Mouse (Mus musculus): ENCODE measurements at regions not wholly inside any gene's neighbourhood (a gene's known extent, or its start where the extent isn't known, plus 50 kb on each side); places are given as distances from the start of the nearest gene placed in this dataset.

DNA sequence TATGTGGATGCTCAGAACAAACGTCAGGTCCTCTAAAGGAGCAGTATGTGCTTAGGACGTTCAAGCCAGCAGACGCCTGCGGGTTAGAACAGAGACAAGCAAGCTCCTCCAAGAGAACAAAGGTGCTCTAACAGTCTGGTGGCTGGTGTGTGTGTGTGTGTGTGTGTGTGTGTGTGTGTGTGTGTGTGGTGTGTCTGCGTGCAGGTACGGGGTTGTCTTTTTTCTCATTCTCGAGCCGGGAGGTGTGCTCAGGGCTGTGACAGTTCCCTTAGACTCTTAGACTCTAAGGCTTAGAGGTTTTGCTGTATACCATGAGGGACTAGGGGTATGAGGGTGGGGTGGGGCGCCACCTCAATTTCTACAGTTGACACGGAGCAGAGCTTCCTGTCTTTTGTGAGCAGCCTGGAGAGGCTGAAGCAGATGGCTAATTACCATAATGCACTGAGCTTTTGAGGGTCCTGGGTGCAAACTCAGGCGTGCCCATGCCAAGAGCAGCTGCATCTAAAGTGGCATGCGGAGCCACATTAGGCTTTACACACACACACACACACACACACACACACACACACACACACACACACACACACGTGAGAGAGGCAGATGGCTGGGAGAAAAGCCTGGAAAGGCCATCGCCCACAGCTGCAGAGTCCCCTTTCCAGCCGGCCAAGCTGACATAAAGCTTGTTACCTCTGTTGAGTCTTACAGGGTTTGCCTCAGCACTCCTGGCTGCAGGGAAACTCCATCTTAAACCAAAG, 124.1 kb upstream of the Foxn2 start:
- no peak for DNase-seq

DNA sequence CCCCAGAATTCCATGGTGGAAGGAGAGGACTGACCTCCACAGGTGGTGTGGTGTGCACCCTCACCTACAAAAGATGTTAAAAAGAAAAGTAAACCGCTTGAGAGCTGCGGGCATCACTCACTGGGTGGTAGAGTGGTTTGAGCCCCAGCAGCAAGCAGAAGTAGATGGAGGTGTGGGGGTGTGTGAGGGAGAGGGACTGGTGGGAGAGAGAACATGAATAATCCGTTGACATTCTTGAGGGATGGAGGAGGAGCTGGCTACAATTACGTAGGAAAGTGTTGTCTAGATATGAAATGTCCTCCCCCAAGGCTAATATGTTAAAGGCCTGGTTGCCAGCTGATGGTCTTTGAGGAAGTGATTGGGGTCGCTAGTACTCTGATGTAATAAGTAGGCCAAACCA, 123.2 kb upstream of the Foxn2 start:
- DNase-seq, result no peak

DNA sequence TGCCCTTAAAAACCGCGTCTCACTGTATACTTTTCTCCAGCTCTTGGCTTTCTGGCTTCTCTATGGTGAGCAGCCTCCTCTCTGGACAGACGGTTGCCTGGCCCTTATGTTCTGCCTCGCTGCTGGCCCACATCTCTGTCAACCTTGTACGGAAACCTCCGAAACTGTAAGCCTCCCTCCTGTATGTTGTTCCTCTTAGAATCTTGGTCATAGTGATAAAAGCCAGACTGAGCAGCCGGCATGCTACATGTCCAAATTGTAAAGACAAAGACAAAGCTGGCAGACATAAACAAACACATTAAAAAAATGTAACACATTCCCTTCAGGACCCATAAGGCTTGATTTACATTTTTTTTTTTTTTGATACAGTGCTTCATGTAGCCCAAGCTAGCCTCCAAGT, 122.7 kb upstream of the Foxn2 start:
- no peak for DNase-seq

DNA sequence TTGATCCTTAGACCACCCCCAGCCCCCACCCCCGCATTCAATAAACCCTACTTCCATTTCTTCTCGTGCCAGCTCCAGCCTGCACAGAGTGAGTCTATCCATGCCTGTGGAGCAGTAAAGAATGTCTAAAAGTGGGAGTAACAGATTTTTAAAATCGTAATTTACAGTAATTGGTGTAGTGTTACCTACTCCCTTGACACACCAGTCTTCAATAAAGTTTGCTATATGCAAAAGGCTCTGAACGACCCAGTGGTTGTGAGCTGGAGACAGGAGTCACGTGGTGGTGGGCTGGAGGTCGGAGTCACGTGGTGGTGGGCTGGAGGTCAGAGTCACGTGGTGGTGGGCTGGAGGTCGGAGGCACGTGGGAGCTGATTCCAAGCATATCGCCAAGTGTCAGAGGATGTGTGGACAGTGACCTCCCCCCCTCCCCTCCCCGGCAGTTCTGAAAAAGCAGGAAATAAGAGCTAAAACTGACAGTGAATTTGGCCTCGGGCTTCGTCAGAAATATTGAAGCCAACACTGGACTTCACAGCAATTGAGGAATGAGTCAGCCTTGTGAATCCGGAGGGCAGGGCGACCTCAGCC, 122.2 kb upstream of the Foxn2 start:
- no peak for DNase-seq

DNA sequence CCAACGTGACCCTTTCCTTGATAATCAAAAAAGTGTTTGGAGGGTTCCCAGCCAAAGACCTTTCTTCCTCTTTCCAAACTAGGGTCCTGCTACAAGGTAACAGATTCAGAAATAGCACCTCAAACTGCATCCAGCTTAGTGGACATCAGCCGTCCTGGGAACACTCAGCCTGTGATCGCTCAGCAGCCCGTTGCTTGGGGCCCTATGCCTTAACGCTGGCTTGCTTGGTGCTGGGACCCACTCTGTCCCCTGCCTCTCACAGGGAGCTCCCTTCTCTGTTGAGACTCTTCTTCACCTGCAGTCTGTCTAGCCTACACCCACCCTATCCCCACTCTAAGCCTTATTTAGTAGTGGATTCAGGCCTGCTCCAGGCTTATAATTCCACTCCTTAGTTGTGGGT, 121.6 kb upstream of the Foxn2 start:
- no peak for DNase-seq

DNA sequence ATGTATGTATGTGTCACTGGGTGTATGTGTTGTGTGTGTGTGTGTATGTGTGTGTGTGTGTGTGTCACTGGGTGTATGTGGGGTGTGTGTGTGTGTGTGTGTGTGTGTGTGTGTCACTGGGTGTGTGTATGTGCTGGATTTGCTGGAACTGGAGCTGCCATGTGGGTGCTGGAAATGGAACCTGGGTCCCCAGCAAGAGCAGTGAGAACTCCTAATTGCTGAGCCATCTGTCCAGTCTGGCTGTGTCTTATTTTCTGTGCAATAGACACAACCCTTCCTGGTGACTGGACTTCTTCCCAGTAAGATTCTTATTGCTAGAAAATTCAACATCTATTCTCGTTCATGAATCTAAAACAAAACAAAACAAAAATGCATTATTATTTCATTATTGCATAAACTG, 119.8 kb upstream of the Foxn2 start:
- DNase-seq, result no peak

DNA sequence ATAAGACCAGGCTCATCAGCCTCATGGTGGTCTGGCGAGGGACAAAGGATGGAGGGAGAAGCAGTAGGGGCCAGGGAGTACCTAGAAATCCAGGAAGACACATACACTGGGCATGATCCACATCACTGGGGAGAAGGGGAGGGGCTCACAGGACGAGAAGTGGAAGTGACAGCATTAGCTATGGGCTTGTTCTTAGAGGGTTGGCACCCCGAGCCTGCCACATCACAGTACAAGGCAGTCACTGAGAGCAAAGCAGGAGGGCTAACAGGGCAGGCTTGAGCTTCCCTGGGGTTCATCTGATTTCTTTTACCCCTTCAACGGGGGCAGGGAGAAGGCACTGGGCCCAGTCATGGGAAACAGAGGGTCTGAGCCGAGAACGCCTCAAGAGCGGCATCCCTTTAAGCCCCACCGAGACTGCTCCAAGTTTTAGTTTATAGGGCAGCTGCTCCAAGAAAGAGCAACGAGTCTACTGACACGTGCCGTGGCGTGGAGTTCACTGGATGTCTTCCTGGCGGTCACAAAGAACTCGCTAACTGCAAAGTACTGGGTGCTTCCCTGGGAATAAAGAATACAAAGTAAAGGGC, 115.1 kb upstream of the Foxn2 start:
- no peak for DNase-seq

DNA sequence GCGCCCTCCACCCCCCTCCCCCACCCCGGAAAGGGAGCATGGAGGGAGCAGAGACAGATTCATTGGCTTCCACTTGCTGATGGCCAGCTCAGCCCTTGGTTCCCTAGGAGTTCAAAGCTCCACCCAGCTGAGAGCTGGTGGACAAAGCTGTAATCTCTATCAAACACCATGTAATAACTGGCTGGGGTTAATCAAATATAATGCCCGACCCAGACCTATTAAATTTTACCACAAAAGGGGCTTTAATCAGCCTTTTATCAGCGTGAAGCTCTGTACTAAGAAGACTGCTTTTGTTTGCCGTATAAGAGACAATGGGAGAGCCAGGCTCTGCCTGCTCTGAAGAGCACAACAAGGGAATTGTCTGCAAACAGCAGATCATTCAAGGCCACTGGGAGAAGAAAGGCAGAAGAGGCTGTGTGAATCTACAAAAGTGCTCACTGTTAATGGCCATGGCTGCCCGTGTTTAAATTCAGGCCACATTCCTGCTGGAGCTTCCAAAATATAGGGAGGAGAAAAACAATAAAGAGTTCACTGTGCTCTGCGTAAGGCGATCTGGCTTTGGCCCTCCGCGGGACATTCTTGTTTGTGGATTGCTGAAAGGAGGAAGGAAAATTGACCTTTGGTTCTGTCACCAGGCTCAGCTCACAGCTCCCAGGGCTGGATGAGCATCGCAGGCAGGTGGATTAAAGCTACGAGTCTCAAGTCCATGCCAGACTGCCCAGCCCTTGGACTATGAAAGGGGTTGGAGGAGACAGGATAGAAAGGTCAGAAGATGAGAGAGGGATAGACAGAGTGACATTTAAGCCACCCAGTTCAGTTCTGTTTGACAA, 114.4 kb upstream of the Foxn2 start:
- DNase-seq, result peak; percentile 74

DNA sequence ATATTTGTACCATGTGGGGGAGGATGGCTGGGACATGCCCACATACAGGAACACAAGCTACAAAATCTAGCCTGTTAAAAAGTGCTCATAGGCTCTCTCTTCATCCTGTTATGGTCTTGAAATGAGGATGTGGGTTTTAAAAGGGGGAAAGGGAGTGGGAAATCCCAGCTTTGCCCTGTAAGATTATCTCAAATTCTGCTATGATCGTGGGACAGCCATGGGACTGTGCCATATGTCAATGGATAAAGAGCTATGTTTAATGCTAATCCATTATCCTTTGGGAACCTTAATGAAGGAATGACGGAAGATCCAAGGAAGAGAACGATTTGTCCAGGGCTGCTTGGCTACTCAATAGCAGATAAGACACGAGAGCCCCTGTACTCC, 113.8 kb upstream of the Foxn2 start:
- DNase-seq, result no peak

DNA sequence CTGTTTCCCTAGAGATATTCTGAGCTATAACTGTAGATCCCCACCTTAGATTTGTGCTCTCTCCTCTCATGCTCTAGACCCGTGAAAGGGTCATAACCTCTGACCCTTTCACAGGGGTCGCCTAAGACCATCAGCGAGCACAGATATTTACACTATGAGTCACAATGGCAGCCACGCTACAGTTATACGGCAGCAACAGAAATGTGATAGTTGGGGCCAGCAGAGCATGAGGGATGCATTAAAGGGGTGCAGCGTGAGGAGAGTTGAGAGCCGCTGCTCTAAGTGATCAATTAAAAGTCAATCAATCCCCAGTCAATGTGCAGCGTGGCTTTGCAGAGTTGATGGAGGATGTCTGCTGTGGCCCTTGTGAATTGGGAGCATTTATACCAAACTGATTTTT, 112.7 kb upstream of the Foxn2 start:
- peak; percentile 36 for DNase-seq

DNA sequence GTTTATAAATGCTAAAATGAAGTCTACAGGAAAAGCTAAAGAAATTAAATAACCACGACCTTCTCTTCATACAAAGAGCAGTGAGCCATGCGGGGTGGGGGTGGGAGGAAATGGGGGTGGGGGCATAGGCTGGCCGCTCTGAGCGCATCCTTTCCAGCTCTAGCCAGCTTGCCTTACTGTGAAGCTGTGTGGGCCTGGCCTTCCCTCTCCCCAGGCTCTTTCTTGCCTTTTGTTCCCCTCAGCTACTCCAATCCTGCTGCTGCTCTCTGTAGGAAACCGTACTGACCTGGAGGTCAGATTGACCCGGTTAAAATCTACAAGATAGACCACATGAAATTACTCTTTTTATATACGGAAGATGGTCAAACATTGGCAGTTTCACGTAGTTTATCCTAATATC, 111.7 kb upstream of the Foxn2 start:
- peak; percentile 40 for DNase-seq

DNA sequence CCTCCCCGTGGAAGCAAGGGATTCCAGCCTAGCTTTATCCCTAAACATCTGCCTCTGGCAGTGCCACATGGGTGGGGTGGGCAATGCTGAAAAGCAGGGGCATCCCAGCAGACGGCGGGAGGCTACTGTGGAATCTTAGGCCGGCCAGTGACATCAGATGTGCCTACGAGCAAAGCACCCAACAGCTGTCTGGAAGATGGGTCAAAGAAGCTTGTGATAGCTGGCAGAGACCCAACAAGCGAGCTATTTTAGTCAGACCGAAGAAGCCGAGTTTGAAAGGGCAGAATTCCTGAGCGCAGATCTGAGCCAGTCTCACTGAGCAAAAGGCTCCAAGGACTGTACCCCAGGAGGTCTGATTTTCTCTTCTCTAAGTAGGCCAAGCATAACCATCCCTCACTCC, 110.8 kb upstream of the Foxn2 start:
- no peak for DNase-seq

DNA sequence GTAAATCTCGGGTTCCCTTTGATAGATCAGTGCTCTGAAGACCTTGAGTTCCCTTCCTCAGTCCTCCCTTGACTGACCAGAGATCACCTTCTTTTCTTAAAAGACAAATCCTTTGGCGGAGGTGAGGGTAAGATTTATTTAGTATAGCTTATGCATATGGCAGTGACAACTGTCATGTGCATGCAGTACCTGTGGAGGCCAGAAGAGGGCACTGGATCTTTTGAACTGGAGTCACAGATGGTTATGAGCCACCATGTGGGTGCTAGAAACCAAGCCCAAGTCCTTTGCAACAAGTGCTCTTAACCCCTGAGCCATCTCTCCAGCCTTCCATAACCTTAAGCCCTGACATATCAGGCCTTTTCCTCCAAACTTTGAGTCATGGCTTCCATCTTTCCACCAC, 110.4 kb upstream of the Foxn2 start:
- no peak for DNase-seq

DNA sequence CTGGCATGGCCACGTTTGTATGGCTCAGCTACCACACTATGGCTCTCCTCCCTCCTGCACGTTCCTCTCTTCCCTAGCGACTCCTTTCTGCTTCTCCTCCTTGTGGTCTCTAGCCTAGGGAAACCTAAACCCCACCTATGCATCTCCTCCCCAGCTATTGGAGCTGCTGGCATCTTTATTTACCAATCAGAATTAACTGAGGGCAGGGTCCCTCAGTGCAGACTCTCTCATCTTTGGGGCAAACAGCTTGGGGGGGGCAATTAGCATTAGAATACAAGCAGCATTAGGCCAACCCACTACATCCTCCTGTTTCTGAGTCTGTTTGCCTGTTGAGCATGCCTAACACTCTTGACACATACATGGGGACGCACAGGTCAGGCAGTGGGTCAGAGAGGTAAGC, 106.7 kb upstream of the Foxn2 start:
- no peak for DNase-seq

DNA sequence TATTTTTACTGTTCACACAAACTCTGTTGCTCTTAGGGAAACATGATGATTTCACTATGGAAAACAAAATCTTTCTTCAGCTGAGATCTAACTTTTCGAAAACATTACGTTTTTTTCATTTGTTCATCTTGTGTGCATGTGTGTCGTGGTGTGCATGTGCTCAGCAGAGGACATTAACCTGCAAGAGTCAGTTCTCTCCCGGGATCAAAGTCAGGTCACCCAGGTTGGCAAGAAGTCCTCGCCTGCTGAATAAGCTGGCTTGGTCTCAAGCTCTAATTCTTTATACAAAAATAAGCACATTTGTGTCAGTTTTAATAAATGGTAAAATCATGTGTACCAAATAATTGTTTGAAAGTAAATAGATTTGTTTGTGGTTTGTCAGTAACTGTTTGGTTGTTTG, 105.2 kb upstream of the Foxn2 start:
- DNase-seq, result no peak

DNA sequence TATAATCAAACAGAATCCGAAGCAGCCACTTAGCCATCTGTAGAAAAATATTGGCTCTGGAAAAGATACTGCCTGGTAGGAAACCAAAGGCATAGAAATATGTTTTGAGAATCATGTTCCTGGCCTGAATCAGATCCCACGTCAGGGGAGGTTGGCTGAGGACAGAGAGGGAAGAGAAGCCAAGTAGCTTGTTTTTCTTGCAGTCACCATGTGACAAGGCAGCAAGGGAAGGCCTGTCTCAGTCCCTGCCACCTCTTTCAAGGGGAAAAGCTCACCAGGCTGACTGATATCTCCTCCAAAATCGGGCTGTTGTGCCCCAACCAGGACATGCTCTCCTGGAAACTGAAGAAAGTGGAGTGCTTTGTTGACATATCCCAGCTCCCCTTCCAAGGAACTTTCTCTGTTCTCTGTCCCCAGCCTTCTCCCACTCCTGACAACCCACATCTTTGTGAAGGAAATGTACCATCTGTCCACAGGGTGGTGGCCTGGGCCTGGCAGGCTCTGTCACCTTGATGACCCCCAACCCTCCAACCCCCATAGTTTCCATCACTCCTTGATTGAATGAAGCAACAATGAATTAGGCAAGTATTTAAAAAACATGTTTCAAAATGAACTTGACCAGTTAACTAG, 104.3 kb upstream of the Foxn2 start:
- DNase-seq, result no peak

DNA sequence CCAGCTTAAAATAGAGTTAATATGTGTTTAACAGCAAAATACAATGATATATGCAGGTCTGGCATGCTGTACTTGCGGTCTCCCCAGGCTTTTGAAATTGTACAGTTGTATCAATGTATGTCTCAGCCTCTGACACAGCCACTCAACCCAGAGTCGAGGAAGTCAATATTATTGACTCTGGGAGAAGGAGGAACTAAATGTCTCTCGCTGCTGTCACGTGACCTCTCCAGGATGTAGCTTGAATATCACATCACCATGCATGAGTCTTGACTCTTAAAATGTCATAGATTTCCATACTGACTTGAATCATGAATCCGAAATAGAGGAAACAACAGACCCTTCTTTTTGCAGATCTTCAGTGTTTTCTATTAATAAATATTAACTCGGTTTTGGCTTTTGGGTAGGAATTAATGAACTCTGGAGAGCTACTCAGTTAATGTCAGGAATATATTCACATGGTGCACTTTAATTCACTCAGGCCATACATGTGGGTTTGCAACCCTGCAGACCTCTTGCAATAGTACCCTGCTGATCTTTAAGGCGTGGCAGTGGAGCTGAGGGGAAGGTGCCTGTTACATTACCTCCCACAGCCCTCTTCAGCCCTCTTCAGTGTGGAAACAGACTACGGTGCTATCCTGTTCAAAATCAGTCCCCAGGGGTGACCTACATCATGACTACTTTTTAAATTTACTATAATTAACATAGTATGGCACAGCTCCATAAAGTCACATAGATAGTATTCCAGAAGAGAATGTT, 102.7 kb upstream of the Foxn2 start:
- DNase-seq, result no peak

DNA sequence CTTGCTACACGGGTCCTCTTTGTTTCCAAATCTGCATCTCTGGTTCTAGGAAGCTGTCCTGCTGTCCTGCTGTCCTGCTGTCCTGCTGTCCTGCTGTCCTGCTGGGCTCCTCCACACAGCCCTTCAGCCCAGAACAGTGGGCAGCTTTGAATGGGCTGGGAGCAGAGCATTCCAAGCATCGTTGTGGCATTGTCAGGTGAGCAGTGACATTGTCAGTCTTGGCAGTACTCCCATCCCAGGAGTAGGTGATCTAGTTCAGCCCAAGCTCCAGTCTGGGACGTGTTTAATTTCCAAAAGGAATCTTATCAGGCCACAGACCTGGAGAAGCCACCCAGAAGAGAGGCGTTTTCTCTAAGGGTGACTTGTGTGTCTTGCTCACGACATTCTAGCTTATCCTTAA, 99.4 kb upstream of the Foxn2 start:
- no peak for DNase-seq

DNA sequence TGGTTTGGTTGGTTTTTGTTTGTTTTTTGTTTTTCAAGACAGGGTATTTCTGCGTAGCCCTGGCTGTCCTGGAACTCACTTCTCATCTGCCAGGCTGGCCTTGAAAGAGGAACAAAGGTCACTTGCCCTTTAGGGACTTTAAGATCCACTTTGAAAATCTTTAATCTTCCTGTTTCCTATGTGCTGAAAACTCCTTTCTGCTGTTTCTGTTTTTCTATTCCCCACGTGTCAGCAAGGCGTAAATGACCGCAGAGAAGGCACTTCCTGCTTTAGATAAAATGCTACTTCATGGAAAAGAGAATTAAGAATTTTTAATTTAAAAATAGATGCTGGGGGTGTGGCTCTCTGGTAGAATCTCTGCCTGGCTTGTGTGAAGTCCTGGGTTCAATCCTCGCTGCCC, 98.9 kb upstream of the Foxn2 start:
- no peak for DNase-seq

DNA sequence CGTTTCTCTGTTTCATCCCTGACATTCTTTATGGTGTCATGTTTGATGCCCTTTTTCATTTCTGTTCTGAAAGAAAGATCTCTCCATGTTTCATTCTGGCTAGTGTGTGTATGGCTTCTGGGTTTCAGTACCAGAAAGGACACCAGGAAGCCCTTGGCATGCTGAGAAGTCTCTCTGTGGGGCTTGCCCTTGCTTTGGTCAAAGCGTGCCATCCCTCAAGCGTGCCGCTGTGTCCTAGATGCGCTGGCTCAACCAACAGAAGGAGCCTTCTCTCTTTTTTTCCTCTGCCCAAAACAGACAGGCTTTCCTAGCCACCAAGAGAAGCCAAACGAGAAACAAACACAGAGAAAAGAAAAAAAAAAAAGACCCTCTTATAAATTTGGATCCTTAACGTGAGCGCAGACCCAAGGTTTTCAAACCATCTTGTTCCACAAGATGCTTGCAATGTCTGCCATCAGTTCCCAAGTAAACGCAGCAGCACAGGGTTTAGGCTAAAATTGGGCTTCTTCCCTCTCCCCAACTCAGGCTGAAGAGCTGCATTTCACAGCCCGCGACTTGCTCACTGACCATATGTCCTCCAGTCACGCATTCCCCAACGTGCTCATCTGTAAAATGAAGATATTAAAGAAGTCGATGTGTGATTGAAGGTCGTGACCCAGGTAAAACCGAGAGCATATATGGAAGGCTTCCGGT, 97.3 kb upstream of the Foxn2 start:
- no peak for DNase-seq

DNA sequence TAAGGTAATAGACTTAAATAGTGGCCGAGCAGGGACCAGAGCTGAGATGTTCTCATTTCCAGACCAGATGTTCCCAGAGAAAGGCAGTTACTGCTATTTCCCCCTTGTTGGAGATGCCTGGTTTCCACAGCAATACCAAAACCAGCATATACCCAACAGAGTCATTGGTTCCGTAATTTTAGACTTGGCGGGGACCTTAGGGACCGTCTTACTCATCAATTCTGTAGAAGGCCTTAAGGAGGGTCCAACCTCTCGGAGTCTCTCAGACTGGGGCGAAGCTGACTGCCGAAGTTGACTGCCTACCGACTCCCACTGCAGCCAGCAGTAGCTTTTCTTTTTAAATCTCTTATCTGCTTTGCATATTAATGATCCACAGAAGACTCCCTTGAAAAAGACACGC, 95.1 kb upstream of the Foxn2 start:
- DNase-seq, result no peak

DNA sequence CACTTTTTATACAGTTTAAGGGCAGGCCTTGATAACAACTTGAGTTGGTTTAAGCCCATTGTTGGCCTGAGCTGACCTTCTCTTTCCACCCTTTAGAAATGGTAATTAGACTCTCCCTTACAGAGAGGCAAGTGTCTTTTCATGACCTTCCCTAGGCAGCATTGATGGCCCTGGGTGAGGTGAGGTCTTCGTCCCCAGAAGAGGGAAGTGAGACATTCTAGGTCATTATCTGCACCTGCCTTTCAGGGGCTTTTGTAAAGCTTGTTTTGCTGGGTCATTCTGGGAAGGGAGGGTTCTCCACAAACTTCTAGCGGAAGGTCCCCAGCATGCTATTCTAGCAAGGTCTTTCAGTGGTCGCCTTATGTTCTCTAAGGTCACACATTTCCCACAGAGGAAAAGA, 93.6 kb upstream of the Foxn2 start:
- DNase-seq, result no peak
